Mouse (Mus musculus) c-Kit-positive CD71-negative TER-119-negative erythroid progenitor cells, embryonic 14.5 days (primary cell): ENCODE data around the gene Evi5.
A peak's percentile ranks its signal among the peaks of the same experiment; 100 is the strongest.
"Not testable (repeated sequence)": the region's sequence is repeated elsewhere in the genome, so short reads cannot be mapped to it uniquely, and the experiment has no call there.

Experiments used
- DNase-seq: peaks from one replicate; pipeline ENCODE4 v3.0.0-alpha.2; 2013; ENCODE audit warnings: low read depth

Gene Evi5

DNA sequence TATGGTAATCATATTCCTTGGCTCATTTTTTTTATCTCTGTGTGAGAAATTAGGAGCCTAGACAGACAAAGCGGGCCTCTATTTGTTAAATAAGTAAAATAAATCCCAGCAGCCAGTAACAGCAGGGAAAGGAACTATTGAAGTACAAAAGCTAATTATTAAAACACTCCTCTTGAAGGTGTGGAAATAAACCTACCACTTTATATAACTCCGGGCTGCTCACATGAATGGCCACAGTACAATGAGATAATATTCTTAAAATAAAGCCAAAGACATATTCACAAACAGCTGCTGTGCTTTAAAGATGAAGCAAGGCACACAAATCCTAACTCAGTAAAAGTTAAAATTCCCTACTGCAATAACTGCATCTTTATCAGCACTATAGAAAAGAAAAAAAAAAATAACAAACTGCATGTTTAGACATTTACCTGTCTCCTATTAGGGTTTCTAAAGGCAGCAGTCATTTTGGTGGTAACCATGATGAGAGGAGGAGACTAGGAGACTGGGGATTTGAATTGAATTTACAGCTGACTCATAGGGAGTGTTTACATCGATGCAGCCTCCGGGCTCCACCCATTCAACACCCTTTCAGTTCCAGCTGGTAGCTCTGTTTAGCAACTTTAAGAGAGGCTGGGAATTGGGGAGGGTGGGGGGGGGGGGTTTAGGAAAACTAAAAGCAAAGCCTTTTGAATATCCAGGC lies at the start of gene Evi5:
TSS of gene Evi5 (minus strand) at position 547 of the 700 bp plus-strand sequence.
- no peak for DNase-seq

DNA sequence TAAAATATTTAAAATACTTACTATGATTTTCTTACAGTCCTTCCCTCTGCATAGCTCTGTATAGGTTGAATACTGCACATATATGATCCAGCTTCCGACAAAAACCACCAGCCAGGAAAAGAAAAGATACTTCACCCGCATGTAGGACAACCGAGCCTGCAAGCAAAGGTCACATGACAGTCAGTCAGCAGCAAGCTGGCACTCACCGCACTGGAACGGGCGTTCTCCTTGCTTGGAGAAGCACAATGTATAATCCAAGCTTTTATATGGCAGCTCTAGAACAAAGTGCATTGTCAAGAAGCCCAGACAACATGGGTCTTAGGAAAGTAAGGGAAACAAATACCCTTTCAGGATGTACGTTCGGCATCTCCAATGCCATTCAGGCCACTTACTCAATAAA lies 49.7 kb upstream of the Evi5 start:
- DNase-seq = no peak

DNA sequence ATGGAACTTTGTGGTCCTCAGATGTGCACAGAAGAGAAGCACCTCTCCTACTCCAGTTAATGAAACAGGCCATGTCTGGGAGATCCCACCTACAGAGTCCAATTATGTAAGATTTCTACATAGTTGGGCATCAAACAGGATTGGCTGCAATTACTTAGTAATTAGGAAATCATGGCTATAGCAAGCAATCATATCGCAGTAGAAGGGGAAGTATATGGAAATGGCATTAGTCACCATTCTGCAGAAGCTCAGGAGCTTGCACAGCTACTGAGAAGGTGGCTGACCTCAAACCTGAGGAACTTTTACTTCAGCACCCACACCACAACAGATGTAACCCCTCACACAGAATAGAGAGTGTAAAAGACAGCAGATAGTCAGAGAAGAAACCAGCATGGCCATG lies 47.9 kb upstream of the Evi5 start:
- no peak for DNase-seq

GRCm38 (mm10) chr5:107921400-107922252 lies 46.7 kb upstream of the Evi5 start:
- DNase-seq = peak; percentile 68

DNA sequence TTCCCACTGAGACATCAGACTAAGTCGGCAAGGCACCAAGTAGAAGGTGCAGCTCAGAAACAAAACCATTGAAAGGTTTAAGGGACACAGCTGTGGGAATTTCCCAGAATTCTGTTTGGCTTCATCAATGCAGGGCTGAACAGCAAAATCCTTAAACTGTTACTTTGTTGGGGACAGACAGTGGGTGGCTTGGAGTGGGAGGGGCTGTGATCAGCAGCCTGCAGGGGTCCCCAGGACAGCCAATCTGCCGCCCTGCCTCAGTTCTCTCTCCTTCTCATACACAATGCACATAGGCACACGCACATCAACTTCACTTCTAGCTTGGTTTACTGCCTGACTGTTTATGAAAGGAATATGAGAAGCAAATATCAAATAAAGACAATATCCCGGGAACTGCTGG lies 40.4 kb upstream of the Evi5 start:
- DNase-seq = no peak

DNA sequence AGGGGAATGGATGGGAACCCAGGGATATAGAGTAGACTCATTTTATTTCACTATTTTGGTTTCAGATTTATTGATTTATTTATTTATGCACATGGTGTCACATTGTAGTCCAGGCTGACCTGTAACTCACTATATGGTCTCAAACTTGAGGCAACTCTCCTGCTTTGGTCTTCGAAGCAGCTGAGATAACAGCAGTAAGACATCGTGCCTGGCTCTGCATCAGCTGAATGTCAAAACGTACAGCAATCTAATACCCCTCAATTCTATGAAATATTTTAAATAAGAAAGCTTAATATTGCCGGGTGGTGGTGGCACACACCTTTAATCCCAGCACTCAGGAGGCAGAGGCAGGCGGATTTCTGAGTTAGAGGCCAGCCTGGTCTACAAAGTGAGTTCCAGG lies 36.1 kb upstream of the Evi5 start:
- no peak for DNase-seq

GRCm38 (mm10) chr5:107910084-107910616 lies 35.2 kb upstream of the Evi5 start:
- DNase-seq = no peak

DNA sequence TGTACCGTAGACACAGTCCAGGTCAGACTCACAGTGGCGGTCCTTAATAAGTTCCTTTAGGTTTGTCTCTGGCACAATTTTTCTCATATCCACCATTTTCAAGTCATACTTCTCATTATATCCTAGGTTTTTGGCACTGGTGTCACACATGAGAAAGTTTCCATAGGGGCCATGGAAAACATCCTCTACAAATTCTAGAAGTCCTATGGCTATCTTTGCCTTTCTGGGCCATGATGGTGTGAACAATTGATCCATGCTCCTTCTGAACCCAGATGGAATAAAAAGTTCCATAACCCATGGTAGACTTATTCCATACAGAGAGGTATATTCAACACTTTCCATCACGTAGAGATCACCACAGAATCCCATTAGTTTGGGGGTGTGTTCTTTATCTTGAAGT lies 34.8 kb upstream of the Evi5 start:
- no peak for DNase-seq

- no peak for DNase-seq
These were observed 33.7 kb upstream of the Evi5 start for GRCm38 (mm10) chr5:107908514-107909110.

GRCm38 (mm10) chr5:107904325-107904724 lies 29.4 kb upstream of the Evi5 start:
- DNase-seq = no peak

GRCm38 (mm10) chr5:107901014-107901615 lies 26.2 kb upstream of the Evi5 start:
- peak; percentile 25 for DNase-seq

DNA sequence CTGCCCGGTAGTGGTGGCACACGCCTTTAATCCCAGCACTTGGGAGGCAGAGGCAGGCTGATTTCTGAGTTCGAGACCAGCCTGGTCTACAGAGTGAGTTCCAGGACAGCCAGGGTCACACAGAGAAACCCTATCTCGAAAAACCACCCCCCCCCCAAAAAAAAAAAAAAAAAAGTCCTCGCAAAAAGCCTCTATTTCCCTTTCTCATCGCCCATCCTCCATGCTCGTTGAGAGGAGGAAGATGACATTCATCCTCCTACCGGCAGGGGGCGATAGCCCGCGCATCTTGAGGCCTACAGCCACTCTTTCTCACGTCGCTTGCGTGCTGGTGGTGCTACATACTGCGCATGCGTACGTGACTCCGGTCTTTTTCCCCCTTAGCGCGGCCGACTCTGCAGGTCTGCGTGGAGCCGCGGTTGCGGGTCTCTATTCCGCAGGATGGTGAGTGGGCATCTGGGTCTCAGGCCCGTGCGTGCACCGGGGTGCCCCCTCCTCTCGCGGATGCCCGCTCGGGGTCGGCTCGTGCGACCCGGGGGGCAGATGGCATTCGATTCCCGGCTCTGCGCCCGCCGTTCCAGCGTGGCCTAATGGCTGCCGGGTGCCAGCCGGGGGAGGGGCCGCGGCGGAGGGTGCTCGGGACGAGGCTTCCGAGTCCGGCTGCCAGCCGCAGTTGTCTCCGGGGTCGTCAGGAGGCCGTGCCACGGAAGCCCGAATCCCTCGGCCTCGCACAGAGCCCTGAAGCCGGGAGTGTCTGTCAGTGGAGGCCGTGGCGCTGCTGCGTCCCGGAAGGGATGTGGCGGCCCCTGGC lies 25.5 kb upstream of the Evi5 start, which contains the start of gene Rpl5:
TSS of gene Rpl5 (plus strand) at position 297 of the 808 bp plus-strand sequence.
- DNase-seq = peak; percentile 97

DNA sequence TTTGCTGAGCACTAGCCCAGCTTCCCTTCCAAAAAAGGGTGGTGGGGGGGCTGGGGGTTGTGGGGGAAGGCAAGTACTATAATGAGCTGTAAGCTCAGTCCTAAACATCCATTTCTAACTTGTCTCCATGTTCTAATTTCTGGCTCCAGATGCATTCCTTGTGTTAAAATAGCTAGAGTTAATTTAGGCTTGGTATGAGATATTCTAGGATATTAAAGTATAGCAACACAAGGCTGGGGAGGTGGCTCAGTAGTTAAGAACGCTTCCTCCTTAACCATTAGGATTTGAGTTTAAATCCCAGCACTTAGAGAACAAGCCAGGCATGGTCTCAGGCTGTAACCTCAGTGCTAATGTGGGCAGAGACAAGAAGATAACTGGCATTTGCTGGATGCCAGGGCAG lies 21.4 kb upstream of the Evi5 start:
- DNase-seq = no peak

- DNase-seq = no peak
These were observed 19.8 kb upstream of the Evi5 start for GRCm38 (mm10) chr5:107894676-107895075.

DNA sequence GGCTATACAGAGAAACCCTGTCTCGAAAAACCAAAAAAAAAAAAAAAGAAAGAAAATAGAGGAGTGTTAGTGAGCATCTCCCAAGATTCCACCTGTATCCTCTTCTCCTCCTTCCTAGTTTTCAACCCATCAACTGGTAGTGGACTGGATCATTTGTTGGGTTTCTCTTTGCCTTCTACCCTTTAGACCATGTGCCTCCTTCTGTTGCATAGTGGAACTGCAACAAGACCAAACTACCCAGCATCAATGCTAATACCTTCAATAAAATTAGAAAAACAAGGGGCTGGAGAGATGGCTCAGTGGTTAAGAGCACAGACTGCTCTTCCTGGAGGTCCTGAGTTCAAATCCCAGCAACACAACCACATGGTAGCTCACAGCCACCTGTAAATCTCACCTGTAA lies 16.6 kb upstream of the Evi5 start:
- DNase-seq = not testable (repeated sequence)

GRCm38 (mm10) chr5:107889994-107890888 lies 15.3 kb upstream of the Evi5 start:
- no peak for DNase-seq

GRCm38 (mm10) chr5:107880710-107881109 lies 5.8 kb upstream of the Evi5 start:
- no peak for DNase-seq

GRCm38 (mm10) chr5:107877053-107877452 lies 2.1 kb upstream of the Evi5 start:
- DNase-seq = no peak

- no peak for DNase-seq
These were observed 329 bp upstream of the Evi5 start for GRCm38 (mm10) chr5:107875261-107875611.

GRCm38 (mm10) chr5:107873886-107874302 lies 1.0 kb downstream of the Evi5 start:
- no peak for DNase-seq
